Mouse (Mus musculus) ovary, adult 18-20 months (tissue): ENCODE data around the gene Adcy4.
A peak's percentile ranks its signal among the peaks of the same experiment; 100 is the strongest.

Experiments
- DNase-seq: peaks from one replicate; pipeline ENCODE4 v3.0.0; 2022; ENCODE audit warnings: low spot score, mixed read lengths

Adcy4 gene

GRCm38 (mm10) chr14:55783958-55784235, at the start of gene Adcy4:
Gene Adcy4, minus strand, starts transcription at chr14:55784095.
- no peak for DNase-seq

DNA sequence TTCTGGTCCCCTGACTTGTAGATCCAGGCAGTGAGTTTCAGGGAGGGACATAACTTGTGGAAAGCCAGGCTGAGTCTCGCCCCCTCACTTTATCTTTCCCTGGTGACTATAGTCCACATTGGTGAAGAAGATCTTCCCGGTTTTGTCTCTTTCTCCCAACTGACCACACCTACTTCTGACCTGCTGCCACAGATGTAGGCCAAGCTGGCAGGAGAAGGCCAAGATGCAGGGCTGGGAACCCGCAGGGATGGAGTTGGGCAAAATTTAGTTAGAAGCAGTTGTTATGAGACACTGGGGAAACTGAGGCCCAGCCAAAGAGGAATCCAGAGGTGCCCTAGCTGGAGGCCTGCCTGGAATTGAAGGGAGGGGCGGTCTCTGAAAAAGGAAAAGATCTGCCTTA, 49.2 kb upstream of the Adcy4 start:
- no peak for DNase-seq

GRCm38 (mm10) chr14:55830331-55830730, 46.4 kb upstream of the Adcy4 start:
- DNase-seq, result no peak

GRCm38 (mm10) chr14:55829854-55830253, 46.0 kb upstream of the Adcy4 start:
- no peak for DNase-seq

- DNase-seq, result no peak
These were observed 44.9 kb upstream of the Adcy4 start for GRCm38 (mm10) chr14:55828716-55829263.

DNA sequence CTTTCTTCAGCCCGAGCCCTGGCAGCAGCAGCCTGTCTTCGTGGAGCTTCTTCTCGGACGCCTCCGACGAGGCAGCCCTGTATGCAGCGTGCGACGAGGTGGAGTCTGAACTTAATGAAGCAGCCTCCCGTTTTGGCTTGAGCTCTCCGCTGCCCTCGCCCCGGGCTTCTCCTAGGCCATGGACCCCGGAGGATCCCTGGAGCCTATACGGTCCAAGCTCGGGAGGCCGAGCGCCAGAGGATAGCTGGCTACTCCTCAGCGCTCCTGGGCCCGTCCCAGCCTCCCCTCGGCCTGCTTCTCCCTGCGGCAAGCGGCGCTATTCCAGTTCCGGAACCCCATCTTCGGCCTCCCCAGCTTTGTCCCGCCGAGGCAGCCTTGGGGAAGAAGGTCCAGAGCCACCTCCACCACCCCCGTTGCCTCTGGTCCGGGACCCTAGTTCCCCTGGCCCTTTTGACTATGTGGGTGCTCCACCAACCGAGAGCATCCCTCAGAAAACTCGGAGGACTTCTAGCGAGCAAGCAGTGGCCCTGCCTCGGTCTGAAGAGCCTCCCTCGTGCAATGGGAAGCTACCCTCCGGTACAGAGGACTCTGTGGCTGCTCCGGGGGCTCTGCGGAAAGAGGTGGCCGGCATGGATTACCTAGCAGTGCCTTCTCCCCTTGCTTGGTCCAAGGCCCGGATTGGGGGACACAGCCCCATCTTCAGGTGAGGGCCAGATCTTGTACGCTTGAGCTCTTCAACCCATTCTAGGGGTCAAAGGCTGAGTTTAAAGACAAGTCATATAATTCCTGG, 42.9 kb upstream of the Adcy4 start:
- no peak for DNase-seq

DNA sequence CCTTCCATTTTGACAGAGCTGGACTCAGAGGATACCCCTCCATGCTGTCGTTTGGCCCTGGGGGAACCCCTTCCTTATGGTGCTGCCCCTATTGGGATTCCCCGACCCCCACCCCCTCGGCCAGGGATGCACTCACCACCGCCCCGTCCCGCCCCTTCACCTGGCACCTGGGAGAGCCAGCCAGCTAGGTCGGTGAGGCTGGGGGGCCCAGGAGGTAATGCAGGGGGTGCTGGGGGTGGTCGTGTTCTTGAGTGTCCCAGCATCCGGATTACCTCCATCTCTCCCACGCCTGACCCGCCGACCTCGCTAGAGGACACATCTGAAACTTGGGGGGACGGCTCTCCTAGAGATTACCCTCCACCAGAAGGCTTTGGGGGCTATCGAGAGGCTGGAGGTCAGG, 42.2 kb upstream of the Adcy4 start:
- DNase-seq, result no peak

GRCm38 (mm10) chr14:55825216-55826051, 41.5 kb upstream of the Adcy4 start:
- no peak for DNase-seq

- DNase-seq, result no peak
These were observed 40.8 kb upstream of the Adcy4 start for GRCm38 (mm10) chr14:55824481-55825215.

- no peak for DNase-seq
These were observed 40.1 kb upstream of the Adcy4 start for GRCm38 (mm10) chr14:55824001-55824480.

- DNase-seq, result peak; percentile 76
These were observed 39.3 kb upstream of the Adcy4 start, which contains the start of gene Nfatc4 for GRCm38 (mm10) chr14:55822991-55823762. Gene Nfatc4, plus strand, starts transcription at chr14:55823144.

DNA sequence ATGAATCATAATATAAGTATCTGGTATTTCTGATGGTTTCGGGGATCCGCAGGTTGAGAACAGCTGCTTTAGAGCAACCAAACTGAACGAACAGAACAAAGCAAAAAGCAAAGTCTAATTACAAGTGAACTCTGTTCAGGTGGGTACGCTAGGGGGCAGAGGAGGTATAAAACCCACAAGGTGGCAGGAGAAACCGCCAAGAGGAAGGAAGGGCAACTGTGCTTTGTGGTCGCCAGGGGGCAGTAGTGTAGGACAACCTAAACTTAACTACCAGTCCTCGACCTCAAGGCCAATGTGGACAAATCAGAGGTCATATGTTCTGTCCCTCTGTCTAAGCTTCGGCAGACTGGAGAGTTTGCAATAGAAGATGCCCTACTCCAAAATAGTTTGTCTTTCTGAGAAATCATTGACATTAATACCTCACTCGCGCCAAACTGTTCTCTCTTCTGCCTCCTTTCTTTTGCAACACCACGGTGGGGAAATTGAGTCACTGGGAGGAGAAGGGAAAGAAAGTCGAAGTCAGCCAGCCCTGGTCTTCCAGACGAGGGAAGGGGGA, 38.6 kb upstream of the Adcy4 start:
- peak; percentile 64 for DNase-seq

DNA sequence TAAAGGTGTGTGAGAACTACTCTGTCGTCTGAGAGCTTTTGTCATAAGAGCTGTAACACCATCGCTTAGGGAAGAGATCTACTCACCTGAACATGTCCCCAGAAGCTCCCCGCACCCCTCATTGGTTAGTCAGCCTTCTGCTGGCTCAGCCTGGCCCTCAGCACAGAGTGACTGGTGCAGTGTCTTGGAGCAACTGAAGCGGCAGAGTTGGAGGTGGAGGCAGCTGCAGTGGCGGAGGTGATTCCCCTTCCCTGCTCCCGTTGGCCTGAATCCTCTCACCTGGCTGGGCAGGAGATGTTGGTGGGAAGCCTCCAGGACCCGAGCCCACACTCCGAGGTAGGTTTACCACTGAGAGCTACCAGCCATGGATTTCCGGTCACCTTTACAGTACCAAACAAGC, 36.7 kb upstream of the Adcy4 start:
- DNase-seq, result no peak

DNA sequence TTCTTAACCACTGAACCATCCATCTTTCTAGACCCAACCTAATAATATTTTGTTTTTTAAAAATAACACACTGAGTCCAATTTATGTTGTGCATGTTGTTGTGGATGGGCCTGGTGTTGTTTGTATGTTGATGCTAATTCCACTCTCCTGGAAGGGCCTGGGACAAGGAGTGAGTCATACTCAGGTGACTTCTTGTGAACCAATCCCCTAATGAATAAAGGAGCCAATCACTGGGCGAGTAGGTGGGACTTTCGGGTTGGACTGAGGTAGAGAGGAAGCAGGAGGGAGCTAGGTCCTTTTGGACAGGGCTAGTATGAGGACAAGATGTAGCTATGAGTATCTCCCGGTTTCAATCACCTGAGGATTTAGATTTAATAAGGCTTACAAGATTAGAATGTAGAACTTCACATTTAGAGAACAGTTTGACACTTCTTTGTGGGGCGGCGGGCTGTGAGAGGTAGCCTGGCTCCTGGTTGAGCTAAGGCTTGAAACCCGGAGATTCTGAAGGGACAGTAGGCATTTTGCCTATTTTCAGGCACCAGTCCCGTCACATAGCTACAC, 36.0 kb upstream of the Adcy4 start:
- DNase-seq, result no peak

DNA sequence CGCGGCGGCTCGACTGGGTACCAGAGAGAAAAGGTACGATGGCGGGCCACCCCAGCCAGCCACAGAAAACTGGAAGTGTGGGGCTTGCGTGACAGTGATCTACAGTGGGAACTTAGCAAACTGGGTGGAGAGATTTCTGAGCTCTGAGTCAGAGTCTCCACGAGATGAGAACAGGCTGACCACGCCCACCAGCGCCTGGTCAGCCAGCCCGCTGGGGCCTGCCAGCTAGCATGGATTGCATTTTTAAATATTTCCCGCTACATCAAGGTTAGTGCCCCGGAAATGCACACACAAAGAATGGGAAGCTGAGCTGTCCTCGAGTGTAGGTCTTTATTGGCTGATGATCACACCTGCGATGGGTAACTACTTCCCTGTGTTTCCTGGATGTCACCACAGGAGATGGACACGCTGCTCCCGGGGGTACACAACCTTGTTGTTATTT, 31.4 kb upstream of the Adcy4 start:
- DNase-seq, result no peak

DNA sequence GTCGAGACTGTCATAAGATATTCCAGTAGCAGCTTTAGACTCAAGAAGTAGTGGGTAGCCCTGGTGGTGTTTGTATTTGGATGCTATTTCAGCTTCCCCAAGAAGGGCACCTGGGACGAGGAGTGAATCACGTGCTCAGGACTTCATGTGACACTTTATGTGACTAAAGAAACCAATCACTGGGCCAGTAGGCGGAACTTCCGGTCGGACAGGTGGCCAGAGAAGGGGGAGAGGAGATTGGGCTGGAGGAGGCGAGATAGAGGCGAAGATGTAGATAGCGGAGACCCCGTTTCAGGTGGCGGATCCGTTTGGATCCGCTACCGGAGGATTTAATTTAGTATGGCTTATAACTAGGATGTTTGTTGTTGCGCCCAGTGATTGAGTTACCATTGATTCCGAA, 31.0 kb upstream of the Adcy4 start:
- no peak for DNase-seq

- no peak for DNase-seq
These were observed 11.7 kb upstream of the Adcy4 start for GRCm38 (mm10) chr14:55795380-55796163.

DNA sequence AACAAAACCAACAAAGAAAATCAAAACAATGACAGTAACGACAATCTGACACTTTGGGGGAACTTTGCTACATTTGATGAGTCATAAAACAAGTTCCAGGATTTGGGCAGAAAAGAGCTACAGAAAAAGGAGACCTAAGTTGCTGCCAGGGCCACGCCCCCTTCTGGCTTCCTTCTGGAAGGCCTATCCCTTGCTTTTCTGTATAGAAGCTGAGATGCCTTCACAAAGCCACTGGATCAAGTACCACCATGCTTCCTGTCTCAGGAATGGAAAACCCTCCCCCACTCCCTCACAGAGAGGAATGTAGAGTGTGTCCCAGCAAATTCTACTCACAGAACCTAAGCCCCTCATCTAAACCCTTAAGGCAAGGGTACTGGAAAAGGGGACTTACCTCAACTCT, 10.1 kb upstream of the Adcy4 start:
- DNase-seq, result no peak

DNA sequence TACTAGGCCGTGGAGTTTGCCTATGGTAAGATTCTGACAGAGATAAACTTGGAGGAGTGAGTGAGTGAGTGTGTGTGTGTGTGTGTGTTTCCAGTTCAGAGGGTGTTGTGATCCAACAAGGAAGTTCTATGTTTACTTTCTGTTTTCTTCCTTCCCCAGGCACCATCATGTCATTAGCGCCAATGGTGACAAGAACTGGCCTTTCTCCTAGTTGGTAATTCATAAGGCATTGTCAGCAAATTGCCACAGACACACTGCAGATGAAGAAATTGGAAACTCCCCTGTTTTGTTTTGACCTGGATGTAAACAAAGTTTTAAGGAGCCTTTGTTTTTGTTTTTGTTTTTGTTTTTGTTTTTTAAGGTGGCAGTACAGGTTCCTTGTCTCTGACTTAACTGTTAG, 9.6 kb upstream of the Adcy4 start:
- no peak for DNase-seq
